Mouse (Mus musculus) liver, adult 2 months (tissue): Measurements from ENCODE around the gene Ankrd13c.

Experiments used
- CTCF ChIP-seq: fragments of 200-500 bp; IDR thresholded peaks from 2 replicates; pipeline ENCODE4 v1.5.1; 2011; ENCODE audit warnings: low read depth, low read length, control low read depth
- POLR2A ChIP-seq: fragments of 200-500 bp; IDR thresholded peaks from 2 replicates; pipeline ENCODE4 v1.6.1; 2011; ENCODE audit warnings: low read length, control low read depth; ENCODE audit not compliant: insufficient read depth; ENCODE audit errors: extremely low read depth

GRCm38 (mm10) chr3:158008647-158009046 lies 61.6 kb downstream of the Ankrd13c start:
- no peak for TF ChIP-seq CTCF
- no peak for TF ChIP-seq POLR2A
